Mouse (Mus musculus) neural tube, embryonic 15.5 days (tissue): ENCODE results near the gene Sec16b. TPM values are rescaled to one million over a fixed set of nuclear protein-coding genes. Genes with fewer than 3 reads are reported as not detected.

Experiments used
- ATAC-seq: fragments of 200-750 bp; cut with Nextera tagmentation; 2 replicates; pipeline ENCODE4 v1.8.0; 2017; ENCODE audit warnings: mild to moderate bottlenecking, moderate TSS enrichment, moderate library complexity; ENCODE audit not compliant: low FRiP score
- H3K27ac ChIP-seq: fragments of 300-500 bp; sonication (generic); replicated peaks from 2 replicates; pipeline ENCODE4 v1.5.1; 2015; ENCODE audit warnings: mild to moderate bottlenecking, inconsistent platforms
- H3K27me3 ChIP-seq: fragments of 300-500 bp; sonication (generic); replicated peaks from 2 replicates; pipeline ENCODE4 v1.6.1; 2015; ENCODE audit warnings: inconsistent platforms
- H3K36me3 ChIP-seq: fragments of 300-500 bp; sonication (generic); 2 replicates; pipeline ENCODE4 v1.6.1; 2015; ENCODE audit warnings: inconsistent platforms
- H3K4me1 ChIP-seq: fragments of 300-500 bp; sonication (generic); 2 replicates; pipeline ENCODE4 v1.6.1; 2015; ENCODE audit warnings: inconsistent platforms
- H3K4me2 ChIP-seq: fragments of 300-500 bp; sonication (generic); 2 replicates; pipeline ENCODE4 v1.6.1; 2015; ENCODE audit warnings: inconsistent platforms, mild to moderate bottlenecking, moderate library complexity
- H3K4me3 ChIP-seq: fragments of 300-500 bp; sonication (generic); replicated peaks from 2 replicates; pipeline ENCODE4 v1.5.1; 2015; ENCODE audit warnings: mild to moderate bottlenecking, inconsistent platforms
- H3K9ac ChIP-seq: fragments of 300-500 bp; sonication (generic); replicated peaks from 2 replicates; pipeline ENCODE4 v1.6.1; 2015; ENCODE audit warnings: mild to moderate bottlenecking, inconsistent platforms
- H3K9me3 ChIP-seq: fragments of 300-500 bp; sonication (generic); replicated peaks from 2 replicates; pipeline ENCODE4 v1.6.1; 2016; ENCODE audit warnings: inconsistent platforms
- WGBS: fragments of 180-500 bp; shearing (Covaris S2); methylation state at CpG from one replicate; pipeline ENCODE4 v1.1.7; 2015; ENCODE audit warnings: mixed read lengths; 5-methylcytosine and 5-hydroxymethylcytosine counted together
- polyA plus RNA-seq: library from polyadenylated mRNA; unstranded; fragments of >200 nt; fragmentation: Nextera tagmentation; extraction: Ambion mirVana; gene quantifications from 2 replicates; pipeline ENCODE4 v1.2.1, GENCODE M21; 2015

Sec16b gene
- polyA plus RNA-seq, 1 experiment from 2014 or later, result 0.45 TPM

- Histone ChIP-seq H3K9me3 (no peaks in the 10 kb centered on the region), H3K9ac (no peak overlapping the region), H3K4me2 (no peak overlapping the region), H3K4me1 (peaks cover 19% of the 10 kb centered on the region; the same call in 1 of the 2 replicates), H3K36me3 (no peaks in the 10 kb centered on the region), H3K4me3 (no peak overlapping the region), H3K27me3 (no peaks in the 10 kb centered on the region), H3K27ac (no peak overlapping the region)
- 20% methylated on average over 8 of the region's 8 CpGs for WGBS
- ATAC-seq, result peak; percentile 61; the same call in 1 of the 2 replicates
These were observed 54.3 kb downstream of the Sec16b start for GRCm38 (mm10) chr1:157560654-157561386.

DNA sequence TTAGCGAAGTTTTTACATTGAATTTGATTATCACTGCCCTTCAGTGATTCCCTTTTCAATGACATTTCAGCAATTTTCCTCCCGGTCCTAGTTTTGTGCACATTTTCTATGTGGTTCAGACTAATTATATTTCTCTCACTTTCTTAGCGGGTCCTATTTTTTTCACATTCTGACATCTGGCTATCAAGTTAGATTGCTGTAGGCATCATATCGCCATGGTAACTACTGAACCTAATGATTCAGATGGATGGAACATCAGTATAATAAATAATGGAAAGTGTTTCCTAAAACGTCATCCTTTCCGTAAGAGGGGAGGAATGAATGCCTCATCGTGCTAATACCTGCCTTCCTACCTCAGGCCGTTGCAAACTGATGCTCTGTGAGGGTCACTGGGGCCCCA lies 61.3 kb downstream of the Sec16b start:
- no peaks in the 10 kb centered on the region for H3K27me3 ChIP-seq
- H3K4me3 ChIP-seq, result no peak overlapping the region
- 62% methylated on average over 8 of the region's 8 CpGs for WGBS
- H3K27ac ChIP-seq, result no peak overlapping the region
- no peaks in the 10 kb centered on the region for H3K4me1 ChIP-seq
- no peak for ATAC-seq
- H3K36me3 ChIP-seq, result no peaks in the 10 kb centered on the region
- H3K9ac ChIP-seq, result no peak overlapping the region
- H3K9me3 ChIP-seq, result no peaks in the 10 kb centered on the region
- no peak overlapping the region for H3K4me2 ChIP-seq

DNA sequence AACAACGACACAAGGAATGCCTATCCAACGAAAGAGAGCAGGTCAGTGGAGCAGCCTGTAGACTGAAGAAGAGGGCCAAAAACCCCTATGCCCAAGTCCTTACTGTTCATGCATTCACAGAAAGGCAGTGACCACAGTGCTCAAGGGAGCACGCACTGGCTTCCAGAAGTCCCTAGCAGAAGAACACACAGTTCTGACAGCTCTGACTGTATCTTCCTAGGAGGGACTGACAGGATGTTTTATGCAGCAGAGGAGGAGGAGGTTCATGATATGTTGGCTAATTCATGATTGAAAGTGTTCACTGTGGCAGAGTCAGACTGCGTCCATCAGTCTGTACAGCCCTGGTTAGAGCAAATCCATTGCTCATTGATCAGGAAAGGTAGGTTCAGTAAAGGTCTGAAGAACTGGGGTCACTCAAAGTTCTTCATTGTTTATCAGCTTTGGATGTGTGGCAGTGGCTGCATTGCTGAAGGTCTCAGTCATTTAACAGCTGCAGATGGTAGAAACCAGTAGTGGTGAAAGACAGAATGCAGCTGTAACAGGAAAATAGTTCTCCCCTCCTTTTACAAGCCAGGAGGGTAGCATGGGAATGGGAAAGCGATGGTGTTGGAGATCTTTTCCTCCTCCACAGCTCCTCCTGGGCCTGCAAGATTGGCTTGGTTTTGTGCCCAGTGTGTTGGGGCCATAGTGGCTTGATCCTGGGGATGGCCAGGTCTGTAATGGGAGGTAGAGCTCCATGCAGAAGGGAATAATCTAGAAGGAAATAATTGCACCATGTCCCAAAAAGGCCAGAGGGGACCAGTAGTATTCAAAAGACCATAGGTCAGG lies 62.9 kb downstream of the Sec16b start:
- no peak for ATAC-seq
- H3K27ac ChIP-seq, result no peak overlapping the region
- no peaks in the 10 kb centered on the region for H3K4me1 ChIP-seq
- H3K4me3 ChIP-seq, result no peak overlapping the region
- no peaks in the 10 kb centered on the region for H3K36me3 ChIP-seq
- H3K27me3 ChIP-seq, result no peaks in the 10 kb centered on the region
- H3K9me3 ChIP-seq, result no peaks in the 10 kb centered on the region
- H3K9ac ChIP-seq, result no peak overlapping the region
- WGBS, result 87% methylated on average over 5 of the region's 5 CpGs
- no peak overlapping the region for H3K4me2 ChIP-seq

DNA sequence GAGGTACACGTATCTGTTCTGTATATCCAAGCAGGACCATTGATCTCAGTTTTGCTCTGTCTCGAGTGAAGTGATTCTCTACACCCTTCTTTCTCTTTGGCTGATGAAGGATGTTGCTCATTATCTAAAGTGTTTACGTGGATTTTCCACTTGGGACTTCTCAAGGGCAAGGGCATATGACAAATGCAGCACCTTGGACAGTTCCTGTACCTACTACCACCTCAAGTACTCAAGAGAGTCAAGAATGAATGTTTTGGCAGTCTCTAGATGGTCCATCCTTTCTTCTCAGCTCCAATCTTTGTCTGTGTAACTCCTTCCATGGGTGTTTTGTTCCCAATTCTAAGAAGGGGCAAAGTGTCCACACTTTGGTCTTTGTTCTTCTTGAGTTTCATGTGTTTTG lies 68.8 kb downstream of the Sec16b start:
- no peak overlapping the region for H3K27ac ChIP-seq
- H3K4me2 ChIP-seq, result no peak overlapping the region
- 85% methylated on average over 3 of the region's 3 CpGs for WGBS
- no peak overlapping the region for H3K9ac ChIP-seq
- H3K4me3 ChIP-seq, result no peak overlapping the region
- no peaks in the 10 kb centered on the region for H3K36me3 ChIP-seq
- no peak for ATAC-seq
- no peaks in the 10 kb centered on the region for H3K27me3 ChIP-seq
- peaks cover 17% of the 10 kb centered on the region; the same call in 1 of the 2 replicates for H3K4me1 ChIP-seq
- H3K9me3 ChIP-seq, result no peaks in the 10 kb centered on the region

DNA sequence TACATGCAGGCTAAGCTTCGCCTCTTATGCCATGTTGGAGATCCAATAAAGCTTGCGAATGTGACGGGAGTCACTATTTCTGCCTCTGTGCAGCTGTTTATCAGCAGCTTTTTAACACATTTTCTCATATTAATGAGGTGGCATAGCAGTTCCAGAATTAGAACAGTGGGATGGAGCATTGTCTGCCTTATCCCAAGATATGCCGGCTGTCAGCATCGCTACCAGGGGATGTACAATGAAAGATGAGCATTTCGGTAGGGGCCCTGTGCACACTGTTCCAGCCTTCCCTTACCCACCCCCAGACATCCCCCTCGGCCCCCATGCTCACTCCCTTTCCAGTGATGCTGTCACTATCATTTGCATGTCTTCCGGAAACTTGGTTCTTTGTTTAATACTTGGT lies 71.8 kb downstream of the Sec16b start:
- peaks cover 17% of the 10 kb centered on the region; the same call in 1 of the 2 replicates for H3K4me1 ChIP-seq
- H3K4me2 ChIP-seq, result 0 out of 2 replicates have a peak overlapping the region, but pooled peaks have one; percentile 5
- H3K27me3 ChIP-seq, result no peaks in the 10 kb centered on the region
- H3K4me3 ChIP-seq, result no peak overlapping the region
- peak overlapping the region; percentile 4; the same call in 1 of the 2 replicates for H3K27ac ChIP-seq
- no peaks in the 10 kb centered on the region for H3K9me3 ChIP-seq
- WGBS, result 50% methylated on average over 8 of the region's 8 CpGs
- no peaks in the 10 kb centered on the region for H3K36me3 ChIP-seq
- H3K9ac ChIP-seq, result no peak overlapping the region
- peak; percentile 69 for ATAC-seq

- Histone ChIP-seq H3K9ac (no peak overlapping the region), H3K27me3 (no peaks in the 10 kb centered on the region), H3K4me1 (no peaks in the 10 kb centered on the region), H3K4me3 (no peak overlapping the region), H3K27ac (no peak overlapping the region), H3K9me3 (no peaks in the 10 kb centered on the region), H3K4me2 (no peak overlapping the region), H3K36me3 (no peaks in the 10 kb centered on the region)
- ATAC-seq, result no peak
- 83% methylated on average over 5 of the region's 5 CpGs for WGBS
These were observed 80.0 kb downstream of the Sec16b start for GRCm38 (mm10) chr1:157586556-157586955.

- no peak overlapping the region for H3K27ac ChIP-seq
- WGBS, result 49% methylated on average over 2 of the region's 2 CpGs
- H3K9me3 ChIP-seq, result no peaks in the 10 kb centered on the region
- no peak overlapping the region for H3K9ac ChIP-seq
- no peaks in the 10 kb centered on the region for H3K27me3 ChIP-seq
- H3K4me2 ChIP-seq, result no peak overlapping the region
- H3K4me3 ChIP-seq, result no peak overlapping the region
- ATAC-seq, result no peak
- no peaks in the 10 kb centered on the region for H3K36me3 ChIP-seq
- H3K4me1 ChIP-seq, result 0 out of 2 replicates have a peak, but pooled peaks cover 7% of the 10 kb centered on the region
These were observed 85.5 kb downstream of the Sec16b start for GRCm38 (mm10) chr1:157592039-157592438.

DNA sequence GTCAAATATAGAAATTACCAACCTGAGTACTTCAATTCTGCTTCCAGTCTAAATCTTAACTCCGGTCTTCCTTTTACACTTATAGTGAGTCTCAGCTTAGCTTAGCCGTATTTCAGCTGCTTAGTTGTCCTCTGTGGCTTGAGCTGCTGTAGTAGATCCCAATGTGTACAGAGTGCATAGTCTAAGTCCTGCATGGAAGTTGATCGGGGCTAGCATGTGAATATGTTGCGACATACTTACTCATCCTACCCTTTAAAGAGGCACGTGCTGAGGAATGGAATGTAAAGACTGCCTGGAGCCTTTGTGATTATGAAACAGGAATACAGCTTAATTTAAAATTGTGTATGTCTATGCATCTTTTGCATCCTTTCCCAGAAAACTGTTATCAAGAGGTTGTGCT lies 88.0 kb downstream of the Sec16b start:
- Histone ChIP-seq H3K9ac (no peak overlapping the region), H3K4me2 (no peak overlapping the region), H3K27ac (no peak overlapping the region), H3K9me3 (no peaks in the 10 kb centered on the region), H3K36me3 (no peaks in the 10 kb centered on the region), H3K27me3 (no peaks in the 10 kb centered on the region), H3K4me3 (no peak overlapping the region), H3K4me1 (0 out of 2 replicates have a peak, but pooled peaks cover 7% of the 10 kb centered on the region)
- 90% methylated on average over 5 of the region's 5 CpGs for WGBS
- no peak for ATAC-seq

DNA sequence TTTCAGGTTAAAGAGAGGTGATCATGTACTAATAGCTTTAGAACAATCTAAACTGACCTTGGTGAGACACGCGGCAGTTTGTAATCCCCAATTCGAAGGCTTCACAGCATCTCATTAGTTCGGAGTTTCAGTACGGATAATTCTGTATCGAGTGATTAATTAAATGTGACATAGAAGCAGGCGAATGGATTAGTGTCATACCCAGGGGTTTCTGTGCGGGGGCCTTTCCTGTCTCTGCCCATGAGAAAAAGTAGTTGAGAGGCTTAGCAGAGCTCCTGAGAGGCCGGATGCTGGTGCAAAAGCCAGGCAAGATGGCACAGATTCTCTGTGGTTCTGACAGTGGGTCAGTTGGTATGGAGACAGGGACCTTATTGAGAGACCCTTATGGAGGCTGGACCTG lies 88.6 kb downstream of the Sec16b start:
- Histone ChIP-seq H3K36me3 (no peaks in the 10 kb centered on the region), H3K4me1 (0 out of 2 replicates have a peak, but pooled peaks cover 7% of the 10 kb centered on the region), H3K27me3 (no peaks in the 10 kb centered on the region), H3K4me2 (no peak overlapping the region), H3K27ac (no peak overlapping the region), H3K4me3 (no peak overlapping the region), H3K9ac (no peak overlapping the region), H3K9me3 (no peaks in the 10 kb centered on the region)
- WGBS, result 77% methylated on average over 9 of the region's 9 CpGs
- no peak for ATAC-seq

- no peak for ATAC-seq
- H3K4me2 ChIP-seq, result no peak overlapping the region
- peaks cover 4% of the 10 kb centered on the region; the same call in 1 of the 2 replicates for H3K4me1 ChIP-seq
- H3K4me3 ChIP-seq, result no peak overlapping the region
- no peak overlapping the region for H3K9ac ChIP-seq
- no peaks in the 10 kb centered on the region for H3K9me3 ChIP-seq
- H3K36me3 ChIP-seq, result no peaks in the 10 kb centered on the region
- no peak overlapping the region for H3K27ac ChIP-seq
- no peaks in the 10 kb centered on the region for H3K27me3 ChIP-seq
- 65% methylated on average over 5 of the region's 5 CpGs for WGBS
These were observed 98.0 kb downstream of the Sec16b start for GRCm38 (mm10) chr1:157604513-157604912.
